Mouse (Mus musculus) activated CD4-positive, CD25-positive, alpha-beta regulatory T cell (primary cell): Measurements from ENCODE around the gene Zfp598. TPM values are rescaled to one million over a fixed set of nuclear protein-coding genes. Genes with fewer than 3 reads are reported as not detected.

Experiments
- polyA plus RNA-seq, 2 experiments: library from polyadenylated mRNA; unstranded; fragments of 100-300 nt; shearing (Covaris generic); gene quantifications; one replicate each; pipeline ENCODE4 v1.2.1; 2017

Gene Zfp598
- polyA plus RNA-seq, result 10 to 100 TPM; 14.7 to 16.2 TPM

GRCm38 (mm10) chr17:24669545-24670245 is at the start of gene Zfp598:
Zfp598 (plus strand) TSS chr17:24669687.

GRCm38 (mm10) chr17:24632167-24632812 is 37.2 kb upstream of the Zfp598 start, which contains the start of the genes Tsc2 and Nthl1:
Tsc2 (minus strand) TSS chr17:24632630.
Nthl1 (plus strand) TSS chr17:24632680.

GRCm38 (mm10) chr17:24650070-24650616 is 19.3 kb upstream of the Zfp598 start, which contains the start of gene Slc9a3r2:
Slc9a3r2 (minus strand) TSS chr17:24650327.

GRCm38 (mm10) chr17:24658017-24658758 is 11.3 kb upstream of the Zfp598 start, which contains the start of gene Npw:
Npw (minus strand) TSS chr17:24658457.

GRCm38 (mm10) chr17:24689251-24690081 is 20.0 kb downstream of the Zfp598 start, which contains the start of gene Syngr3:
Syngr3 (minus strand) TSS chr17:24689955.

GRCm38 (mm10) chr17:24696011-24696697 is 26.7 kb downstream of the Zfp598 start, which contains the start of the genes Gfer and Noxo1:
Gfer (minus strand) TSS chr17:24696156.
Noxo1 (plus strand) TSS chr17:24696234.

GRCm38 (mm10) chr17:24706982-24707800 is 37.7 kb downstream of the Zfp598 start, which contains the start of gene Tbl3:
Tbl3 (minus strand) TSS chr17:24707660.

GRCm38 (mm10) chr17:24717943-24718342 is 48.5 kb downstream of the Zfp598 start, which contains the start of the genes Rnf151 and Rps2:
Rnf151 (minus strand) TSS chr17:24718063.
Rps2 (plus strand) TSS chr17:24718116.

GRCm38 (mm10) chr17:24724184-24724583 is 54.7 kb downstream of the Zfp598 start, which contains the start of gene Ndufb10:
Ndufb10 (minus strand) TSS chr17:24724478.

GRCm38 (mm10) chr17:24727618-24728017 is 58.1 kb downstream of the Zfp598 start, which contains the start of gene Rpl3l:
Rpl3l (plus strand) TSS chr17:24727820.

Other genes with a start within 250 kb of the Zfp598 start
- 10 to 100 TPM; 55.9 to 97.4 TPM for gene Eci1, start 243.0 kb upstream of the Zfp598 start, polyA plus RNA-seq
- 1 to 10 TPM; 1.7 to 4.9 TPM for gene Dnase1l2, start 226.6 kb upstream of the Zfp598 start, polyA plus RNA-seq
- 10 to 100 TPM; 70.0 to 73.0 TPM for gene E4f1, start 199.4 kb upstream of the Zfp598 start, polyA plus RNA-seq
- 10 to 100 TPM; 40.8 to 46.2 TPM for gene Pgp, start 199.3 kb upstream of the Zfp598 start, polyA plus RNA-seq
- gene Bricd5, start 195.8 kb upstream of the Zfp598 start, polyA plus RNA-seq, result not detected
- gene Mlst8, start 190.6 kb upstream of the Zfp598 start, polyA plus RNA-seq, result 10 to 100 TPM; 21.0 to 27.6 TPM
- gene Caskin1, start 181.1 kb upstream of the Zfp598 start, polyA plus RNA-seq, result under 1 TPM; 0.12 to 0.76 TPM
- gene Traf7, start 141.7 kb upstream of the Zfp598 start, polyA plus RNA-seq, result 10 to 100 TPM; 64.2 to 74.9 TPM
- gene Rab26, start 135.5 kb upstream of the Zfp598 start, polyA plus RNA-seq, result 10 to 100 TPM in 1 of 2 experiments, 1 to 10 TPM in 1; 6.7 to 13.8 TPM
- 10 to 100 TPM; 25.4 to 40.3 TPM for gene Pkd1, start 119.9 kb upstream of the Zfp598 start, polyA plus RNA-seq
- 10 to 100 TPM; 29.8 to 34.8 TPM for gene Tsc2, start 37.1 kb upstream of the Zfp598 start, polyA plus RNA-seq
- gene Nthl1, start 37.0 kb upstream of the Zfp598 start, polyA plus RNA-seq, result 1 to 10 TPM; 3.1 to 6.3 TPM
- under 1 TPM in 1 of 2 experiments, not detected in 1; 0.45 TPM for gene Slc9a3r2, start 19.4 kb upstream of the Zfp598 start, polyA plus RNA-seq
- under 1 TPM in 1 of 2 experiments, not detected in 1; 0.35 TPM for gene Npw, start 11.2 kb upstream of the Zfp598 start, polyA plus RNA-seq
- 1 to 10 TPM in 1 of 2 experiments, under 1 TPM in 1; 0.92 to 1.0 TPM for gene Syngr3, start 20.3 kb downstream of the Zfp598 start, polyA plus RNA-seq
- gene Gfer, start 26.5 kb downstream of the Zfp598 start, polyA plus RNA-seq, result 10 to 100 TPM; 34.1 to 41.6 TPM
- gene Noxo1, start 26.5 kb downstream of the Zfp598 start, polyA plus RNA-seq, result 1 to 10 TPM; 1.3 to 1.4 TPM
- 10 to 100 TPM; 50.5 to 56.8 TPM for gene Tbl3, start 38.0 kb downstream of the Zfp598 start, polyA plus RNA-seq
- gene Rnf151, start 48.4 kb downstream of the Zfp598 start, polyA plus RNA-seq, result under 1 TPM; 0.18 to 0.50 TPM
- gene Rps2, start 48.4 kb downstream of the Zfp598 start, polyA plus RNA-seq, result 1,000 to 10,000 TPM in 1 of 2 experiments, 100 to 1,000 TPM in 1; 636 to 1,022 TPM
- 100 to 1,000 TPM; 191 to 287 TPM for gene Ndufb10, start 54.8 kb downstream of the Zfp598 start, polyA plus RNA-seq
- under 1 TPM; 0.16 to 0.18 TPM for gene Rpl3l, start 58.1 kb downstream of the Zfp598 start, polyA plus RNA-seq
- 10 to 100 TPM; 20.5 to 22.6 TPM for gene Msrb1, start 67.0 kb downstream of the Zfp598 start, polyA plus RNA-seq
- not detected for gene Hs3st6, start 83.3 kb downstream of the Zfp598 start, polyA plus RNA-seq
- gene Meiob, start 134.6 kb downstream of the Zfp598 start, polyA plus RNA-seq, result not detected
- 10 to 100 TPM; 31.4 to 43.7 TPM for gene Hagh, start 170.5 kb downstream of the Zfp598 start, polyA plus RNA-seq
- 1 to 10 TPM; 2.1 to 2.5 TPM for gene Fahd1, start 180.7 kb downstream of the Zfp598 start, polyA plus RNA-seq
- not detected for gene Igfals, start 196.3 kb downstream of the Zfp598 start, polyA plus RNA-seq
- 100 to 1,000 TPM; 110 to 137 TPM for gene Nubp2, start 216.7 kb downstream of the Zfp598 start, polyA plus RNA-seq
- 10 to 100 TPM; 55.8 to 76.0 TPM for gene Spsb3, start 217.0 kb downstream of the Zfp598 start, polyA plus RNA-seq
- gene Eme2, start 225.4 kb downstream of the Zfp598 start, polyA plus RNA-seq, result 10 to 100 TPM; 35.1 to 39.1 TPM
- 100 to 1,000 TPM in 1 of 2 experiments, 10 to 100 TPM in 1; 86.5 to 135 TPM for gene Mrps34, start 225.4 kb downstream of the Zfp598 start, polyA plus RNA-seq
- gene Nme3, start 226.8 kb downstream of the Zfp598 start, polyA plus RNA-seq, result 10 to 100 TPM; 51.3 to 58.1 TPM